Mouse (Mus musculus): ENCODE results near the gene D230025D16Rik.

- TF ChIP-seq CTCF (IDR thresholded peaks at IDR 0.05; ENCODE audit: low read depth) (no peak), EP300 (optimal IDR thresholded peaks at IDR 0.05) (no peak)
Observed at GRCm38 (mm10) chr8:105178211-105178800, 46.6 kb upstream of the D230025D16Rik start.

Data from stomach, postnatal 0 days (tissue).